Mouse (Mus musculus) intestine, embryonic 15.5 days (tissue): Measurements from ENCODE around the gene C2cd5. TPM values are rescaled to one million over a fixed set of nuclear protein-coding genes. Genes with fewer than 3 reads are reported as not detected.
A peak's percentile ranks its signal among the peaks of the same experiment; 100 is the strongest.

ENCODE experiments used
- ATAC-seq: fragments of 200-750 bp; cut with Nextera tagmentation; 2 replicates; pipeline ENCODE4 v1.8.0; 2017; ENCODE audit warnings: moderate TSS enrichment, moderate library complexity
- H3K27ac ChIP-seq: fragments of 300-500 bp; sonication (generic); 2 replicates; pipeline ENCODE4 v1.5.1; 2015; ENCODE audit warnings: mild to moderate bottlenecking, inconsistent platforms
- H3K27me3 ChIP-seq: fragments of 300-500 bp; sonication (generic); replicated peaks from 2 replicates; pipeline ENCODE4 v1.6.1; 2015; ENCODE audit warnings: inconsistent platforms
- H3K36me3 ChIP-seq: fragments of 300-500 bp; sonication (generic); 2 replicates; pipeline ENCODE4 v1.6.1; 2015; ENCODE audit warnings: inconsistent platforms
- H3K4me1 ChIP-seq: fragments of 300-500 bp; sonication (generic); replicated peaks from 2 replicates; pipeline ENCODE4 v1.6.1; 2015; ENCODE audit warnings: inconsistent platforms
- H3K4me2 ChIP-seq: fragments of 300-500 bp; sonication (generic); replicated peaks from 2 replicates; pipeline ENCODE4 v1.6.1; 2015; ENCODE audit warnings: mild to moderate bottlenecking, inconsistent platforms
- H3K4me3 ChIP-seq: fragments of 300-500 bp; sonication (generic); replicated peaks from 2 replicates; pipeline ENCODE4 v1.5.1; 2015; ENCODE audit warnings: inconsistent platforms
- H3K9ac ChIP-seq: fragments of 300-500 bp; sonication (generic); 2 replicates; pipeline ENCODE4 v1.6.1; 2015; ENCODE audit warnings: inconsistent platforms
- H3K9me3 ChIP-seq: fragments of 300-500 bp; sonication (generic); 2 replicates; pipeline ENCODE4 v1.6.1; 2016; ENCODE audit warnings: inconsistent platforms
- WGBS: fragments of 180-500 bp; shearing (Covaris S2); methylation state at CpG from one replicate; pipeline ENCODE4 v1.1.7; 2015; 5-methylcytosine and 5-hydroxymethylcytosine counted together
- polyA plus RNA-seq: library from polyadenylated mRNA; unstranded; fragments of >200 nt; fragmentation: Nextera tagmentation; extraction: Ambion mirVana; gene quantifications from 2 replicates; pipeline ENCODE4 v1.2.1, GENCODE M21; 2015

Gene C2cd5
- polyA plus RNA-seq, 1 experiment from 2014 or later, result 19.8 TPM

- H3K27me3 ChIP-seq, result no peaks in the 10 kb centered on the region
- ATAC-seq, result peak; percentile 75; the same call in 1 of the 2 replicates
- no peak overlapping the region for H3K4me2 ChIP-seq
- H3K4me1 ChIP-seq, result no peaks in the 10 kb centered on the region
- 71% methylated on average over 9 of the region's 9 CpGs for WGBS
- no peak overlapping the region for H3K4me3 ChIP-seq
- no peak overlapping the region for H3K9ac ChIP-seq
- H3K36me3 ChIP-seq, result peaks cover under 1% of the 10 kb centered on the region; the same call in 1 of the 2 replicates
- H3K9me3 ChIP-seq, result no peaks in the 10 kb centered on the region
- no peak overlapping the region for H3K27ac ChIP-seq
Observed at GRCm38 (mm10) chr6:143068181-143068915, 31.6 kb downstream of the C2cd5 start.

- ATAC-seq, result no peak
- no peak overlapping the region for H3K4me2 ChIP-seq
- WGBS, result 71% methylated on average over 3 of the region's 3 CpGs
- H3K27me3 ChIP-seq, result no peaks in the 10 kb centered on the region
- H3K9me3 ChIP-seq, result no peaks in the 10 kb centered on the region
- no peaks in the 10 kb centered on the region for H3K36me3 ChIP-seq
- H3K4me1 ChIP-seq, result no peaks in the 10 kb centered on the region
- no peak overlapping the region for H3K9ac ChIP-seq
- no peak overlapping the region for H3K4me3 ChIP-seq
- H3K27ac ChIP-seq, result no peak overlapping the region
Observed at GRCm38 (mm10) chr6:143067654-143068053, 32.3 kb downstream of the C2cd5 start.

GRCm38 (mm10) chr6:143066859-143067258, 33.1 kb downstream of the C2cd5 start:
- Histone ChIP-seq H3K27ac (no peak overlapping the region), H3K36me3 (no peaks in the 10 kb centered on the region), H3K4me3 (no peak overlapping the region), H3K9ac (no peak overlapping the region), H3K4me1 (no peaks in the 10 kb centered on the region), H3K4me2 (no peak overlapping the region), H3K27me3 (no peaks in the 10 kb centered on the region), H3K9me3 (no peaks in the 10 kb centered on the region)
- no peak for ATAC-seq
- 90% methylated on average over 9 of the region's 9 CpGs for WGBS

- Histone ChIP-seq H3K9me3 (no peaks in the 10 kb centered on the region), H3K4me2 (no peak overlapping the region), H3K4me3 (no peak overlapping the region), H3K27me3 (no peaks in the 10 kb centered on the region), H3K4me1 (no peaks in the 10 kb centered on the region), H3K9ac (no peak overlapping the region), H3K27ac (no peak overlapping the region), H3K36me3 (no peaks in the 10 kb centered on the region)
- WGBS, result 63% methylated on average over 2 of the region's 2 CpGs
- ATAC-seq, result peak; percentile 34; the same call in 1 of the 2 replicates
Observed at GRCm38 (mm10) chr6:143064047-143064446, 35.9 kb downstream of the C2cd5 start.

GRCm38 (mm10) chr6:143057601-143058000, 42.3 kb downstream of the C2cd5 start:
- H3K9ac ChIP-seq, result no peak overlapping the region
- H3K4me2 ChIP-seq, result no peak overlapping the region
- 92% methylated on average over 5 of the region's 5 CpGs for WGBS
- no peaks in the 10 kb centered on the region for H3K36me3 ChIP-seq
- no peak overlapping the region for H3K4me3 ChIP-seq
- H3K27me3 ChIP-seq, result no peaks in the 10 kb centered on the region
- ATAC-seq, result no peak
- no peak overlapping the region for H3K27ac ChIP-seq
- H3K4me1 ChIP-seq, result no peaks in the 10 kb centered on the region
- H3K9me3 ChIP-seq, result no peaks in the 10 kb centered on the region

GRCm38 (mm10) chr6:143051566-143051965, 48.4 kb downstream of the C2cd5 start:
- Histone ChIP-seq H3K36me3 (peaks cover 3% of the 10 kb centered on the region; the same call in 1 of the 2 replicates), H3K4me2 (no peak overlapping the region), H3K27me3 (no peaks in the 10 kb centered on the region), H3K4me3 (no peak overlapping the region), H3K9ac (no peak overlapping the region), H3K4me1 (no peaks in the 10 kb centered on the region), H3K9me3 (no peaks in the 10 kb centered on the region), H3K27ac (no peak overlapping the region)
- ATAC-seq, result no peak
- WGBS, result 89% methylated on average over 5 of the region's 5 CpGs

- Histone ChIP-seq H3K27ac (no peak overlapping the region), H3K9ac (no peak overlapping the region), H3K4me1 (no peaks in the 10 kb centered on the region), H3K4me2 (no peak overlapping the region), H3K4me3 (no peak overlapping the region), H3K27me3 (no peaks in the 10 kb centered on the region), H3K9me3 (no peaks in the 10 kb centered on the region), H3K36me3 (peaks cover 3% of the 10 kb centered on the region; the same call in 1 of the 2 replicates)
- no peak for ATAC-seq
- WGBS, result 76% methylated on average over 11 of the region's 11 CpGs
Observed at GRCm38 (mm10) chr6:143049791-143050555, 50.0 kb downstream of the C2cd5 start.

- no peak overlapping the region for H3K9ac ChIP-seq
- H3K36me3 ChIP-seq, result peaks cover 3% of the 10 kb centered on the region; the same call in 1 of the 2 replicates
- ATAC-seq, result no peak
- H3K27me3 ChIP-seq, result no peaks in the 10 kb centered on the region
- no peak overlapping the region for H3K4me3 ChIP-seq
- over 99% methylated on average over 2 of the region's 2 CpGs for WGBS
- no peaks in the 10 kb centered on the region for H3K9me3 ChIP-seq
- H3K4me1 ChIP-seq, result no peaks in the 10 kb centered on the region
- H3K27ac ChIP-seq, result no peak overlapping the region
- no peak overlapping the region for H3K4me2 ChIP-seq
Observed at GRCm38 (mm10) chr6:143049117-143049516, 50.8 kb downstream of the C2cd5 start.

- H3K27ac ChIP-seq, result no peak overlapping the region
- H3K9me3 ChIP-seq, result no peaks in the 10 kb centered on the region
- H3K27me3 ChIP-seq, result no peaks in the 10 kb centered on the region
- H3K4me2 ChIP-seq, result no peak overlapping the region
- peaks cover 3% of the 10 kb centered on the region; the same call in 1 of the 2 replicates for H3K36me3 ChIP-seq
- WGBS, result 87% methylated on average over 15 of the region's 15 CpGs
- no peaks in the 10 kb centered on the region for H3K4me1 ChIP-seq
- no peak overlapping the region for H3K4me3 ChIP-seq
- no peak for ATAC-seq
- no peak overlapping the region for H3K9ac ChIP-seq
Observed at GRCm38 (mm10) chr6:143047538-143048258, 52.2 kb downstream of the C2cd5 start.

GRCm38 (mm10) chr6:143041578-143041977, 58.4 kb downstream of the C2cd5 start:
- no peak for ATAC-seq
- WGBS, result 84% methylated on average over 6 of the region's 6 CpGs

GRCm38 (mm10) chr6:143035261-143035660, 64.7 kb downstream of the C2cd5 start:
- no peaks in the 10 kb centered on the region for H3K4me1 ChIP-seq
- no peak overlapping the region for H3K4me2 ChIP-seq
- H3K9me3 ChIP-seq, result no peaks in the 10 kb centered on the region
- no peaks in the 10 kb centered on the region for H3K27me3 ChIP-seq
- H3K4me3 ChIP-seq, result no peak overlapping the region
- 0 out of 2 replicates have a peak, but pooled peaks cover 9% of the 10 kb centered on the region for H3K36me3 ChIP-seq
- no peak overlapping the region for H3K9ac ChIP-seq
- WGBS, result 54% methylated on average over 4 of the region's 4 CpGs
- H3K27ac ChIP-seq, result no peak overlapping the region
- no peak for ATAC-seq

More at GRCm38 (mm10) chr6:143041578-143041977, 58.4 kb downstream of the C2cd5 start:
- H3K4me3 ChIP-seq, result no peak overlapping the region
- no peaks in the 10 kb centered on the region for H3K27me3 ChIP-seq
- H3K36me3 ChIP-seq, result 0 out of 2 replicates have a peak, but pooled peaks cover 2% of the 10 kb centered on the region
- H3K27ac ChIP-seq, result no peak overlapping the region
- H3K9ac ChIP-seq, result no peak overlapping the region
- no peaks in the 10 kb centered on the region for H3K9me3 ChIP-seq
- no peak overlapping the region for H3K4me2 ChIP-seq
- H3K4me1 ChIP-seq, result no peaks in the 10 kb centered on the region

- ATAC-seq, result peak; percentile 89
- H3K27me3 ChIP-seq, result no peaks in the 10 kb centered on the region
- no peaks in the 10 kb centered on the region for H3K9me3 ChIP-seq
- H3K4me1 ChIP-seq, result no peaks in the 10 kb centered on the region
- H3K4me2 ChIP-seq, result no peak overlapping the region
- 75% methylated on average over 2 of the region's 2 CpGs for WGBS
- no peak overlapping the region for H3K27ac ChIP-seq
- 0 out of 2 replicates have a peak, but pooled peaks cover 11% of the 10 kb centered on the region for H3K36me3 ChIP-seq
- no peak overlapping the region for H3K9ac ChIP-seq
- H3K4me3 ChIP-seq, result no peak overlapping the region
Observed at GRCm38 (mm10) chr6:143034503-143034902, 65.4 kb downstream of the C2cd5 start.
